Mouse (Mus musculus) WW6 (cell line): ENCODE measurements at regions not wholly inside any gene's neighbourhood (a gene's known extent, or its start where the extent isn't known, plus 50 kb on each side); places are given as distances from the start of the nearest gene placed in this dataset.

Experiments
- DNase-seq: peaks from one replicate; pipeline ENCODE4 v3.0.0-alpha.2; 2013; ENCODE audit warnings: low read depth, low spot score

DNA sequence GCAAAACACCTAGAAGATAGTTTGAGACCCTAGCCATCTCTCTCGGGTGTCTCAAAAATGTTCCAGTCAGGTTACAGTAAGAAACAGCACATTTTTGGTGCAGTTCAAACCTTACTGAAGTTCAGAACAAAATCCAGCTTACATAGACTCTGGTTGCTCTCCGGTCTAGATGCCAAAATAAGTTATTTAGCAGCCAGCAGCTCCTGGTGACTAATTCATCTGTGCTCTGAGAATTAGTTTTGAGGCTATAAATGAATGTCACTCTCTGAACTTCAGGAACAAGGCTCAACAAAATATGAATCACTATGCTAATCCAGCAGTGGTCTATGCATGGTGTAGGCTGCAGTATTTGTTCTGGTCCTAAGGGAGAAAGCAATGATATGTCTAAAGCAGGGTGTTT, 238.6 kb downstream of the Rnf152 start:
- DNase-seq, result no peak

DNA sequence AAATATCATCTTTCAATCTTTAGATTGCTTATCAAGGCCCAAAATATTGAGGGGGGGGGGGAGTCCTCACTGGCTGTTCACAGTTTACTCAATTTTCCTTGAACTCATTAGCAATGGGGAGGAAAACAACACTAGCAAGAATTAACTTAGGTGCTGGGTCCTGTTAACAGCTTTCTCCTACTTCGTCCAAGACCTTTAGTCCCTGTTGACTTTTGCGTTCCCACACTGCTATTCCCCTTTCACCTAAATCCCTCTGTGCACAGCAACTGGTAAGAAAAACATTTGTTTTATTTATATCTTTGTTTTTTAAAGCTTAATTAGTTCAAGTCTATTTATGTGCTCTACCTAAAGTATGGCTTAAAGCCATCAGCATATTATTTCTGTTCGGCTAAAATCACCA, 240.3 kb downstream of the Rnf152 start:
- no peak for DNase-seq

GRCm38 (mm10) chr1:105115391-105115790, 241.1 kb downstream of the Rnf152 start:
- DNase-seq, result no peak

GRCm38 (mm10) chr1:105114835-105115234, 241.7 kb downstream of the Rnf152 start:
- no peak for DNase-seq

GRCm38 (mm10) chr1:105112762-105113525, 243.6 kb downstream of the Rnf152 start:
- DNase-seq, result no peak

- DNase-seq, result no peak
Measured at GRCm38 (mm10) chr1:105111236-105111635, 245.3 kb downstream of the Rnf152 start.

GRCm38 (mm10) chr1:105110581-105111210, 245.8 kb downstream of the Rnf152 start:
- DNase-seq, result no peak

DNA sequence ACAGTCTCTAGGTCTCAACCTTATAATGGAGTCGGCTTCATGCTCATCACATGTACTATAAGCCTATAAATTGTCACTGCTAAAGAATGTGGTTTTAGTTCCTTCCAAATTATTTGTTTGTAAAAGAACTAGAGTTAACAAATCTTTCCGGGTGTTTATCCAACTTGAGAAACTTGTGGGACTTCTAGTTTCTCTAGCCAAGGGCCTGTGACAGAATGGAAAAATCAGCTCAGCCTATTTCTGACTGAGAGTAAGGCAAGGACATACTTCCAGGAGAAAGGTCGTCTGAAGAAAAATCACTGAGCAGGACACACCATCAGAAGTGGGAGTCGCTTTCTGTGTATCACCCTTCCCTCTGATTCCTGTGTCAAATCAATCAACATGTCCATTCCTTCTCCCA, 248.7 kb downstream of the Rnf152 start:
- DNase-seq, result no peak

GRCm38 (mm10) chr1:105107257-105107656, 249.3 kb downstream of the Rnf152 start:
- DNase-seq, result no peak

DNA sequence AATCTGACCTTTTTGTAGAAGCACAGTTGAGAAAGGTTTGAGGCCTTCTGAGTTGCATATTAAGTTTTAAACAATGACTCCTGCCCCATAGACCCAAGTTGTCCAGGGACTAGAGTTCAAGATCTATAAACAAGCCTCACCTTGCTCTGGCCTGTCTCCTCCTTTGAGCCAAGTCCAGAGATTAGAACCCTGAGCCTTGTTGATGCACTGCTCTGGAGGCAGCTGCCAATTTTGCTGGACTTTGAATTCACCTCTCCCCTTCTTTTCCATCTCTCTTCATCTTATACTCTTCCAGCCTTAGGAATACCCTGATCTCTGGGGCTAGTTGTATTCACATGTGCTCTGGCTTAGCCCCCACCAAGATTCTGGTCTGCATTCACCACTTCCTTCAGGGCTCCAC, 251.3 kb downstream of the Rnf152 start:
- DNase-seq, result no peak

DNA sequence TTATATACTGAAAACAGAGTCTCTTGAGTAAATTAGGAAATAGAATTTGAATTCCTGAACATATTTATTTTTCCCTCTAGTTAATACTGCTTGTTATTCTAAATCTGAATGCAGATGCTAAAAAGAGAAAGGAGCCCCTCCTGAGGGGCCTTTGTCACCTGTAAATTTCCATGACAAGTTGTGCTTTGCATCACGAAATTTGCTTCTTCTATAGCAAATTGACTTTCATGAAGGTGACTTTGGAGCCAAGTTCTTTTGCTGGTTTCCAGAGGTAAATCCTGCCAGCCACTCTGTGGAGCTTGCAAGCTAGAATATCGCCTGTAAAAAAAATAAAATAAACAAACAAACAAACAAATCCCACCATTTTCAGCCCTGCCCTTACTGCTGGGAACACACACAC, 261.4 kb downstream of the Rnf152 start:
- DNase-seq, result no peak

GRCm38 (mm10) chr1:105094500-105094899, 262.0 kb downstream of the Rnf152 start:
- no peak for DNase-seq

DNA sequence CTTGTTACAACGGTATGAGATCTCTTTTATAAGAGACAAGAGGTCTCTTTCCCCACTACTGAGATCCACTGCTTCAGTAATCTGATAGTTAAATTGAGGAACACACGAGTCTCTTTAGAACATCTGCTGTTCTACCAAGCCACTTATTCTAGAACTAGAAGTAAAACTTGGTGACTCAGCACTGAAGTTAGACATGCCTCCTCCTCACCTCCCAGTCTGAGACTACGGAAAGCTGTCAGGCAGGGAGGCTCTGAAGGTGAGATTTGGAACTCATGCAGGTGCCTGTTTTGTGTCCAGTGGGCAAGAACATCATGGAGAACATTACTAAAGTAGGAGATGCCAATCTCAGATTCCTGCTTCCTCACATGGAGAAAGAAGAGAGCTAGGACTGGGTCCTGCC, 262.6 kb downstream of the Rnf152 start:
- DNase-seq, result no peak

DNA sequence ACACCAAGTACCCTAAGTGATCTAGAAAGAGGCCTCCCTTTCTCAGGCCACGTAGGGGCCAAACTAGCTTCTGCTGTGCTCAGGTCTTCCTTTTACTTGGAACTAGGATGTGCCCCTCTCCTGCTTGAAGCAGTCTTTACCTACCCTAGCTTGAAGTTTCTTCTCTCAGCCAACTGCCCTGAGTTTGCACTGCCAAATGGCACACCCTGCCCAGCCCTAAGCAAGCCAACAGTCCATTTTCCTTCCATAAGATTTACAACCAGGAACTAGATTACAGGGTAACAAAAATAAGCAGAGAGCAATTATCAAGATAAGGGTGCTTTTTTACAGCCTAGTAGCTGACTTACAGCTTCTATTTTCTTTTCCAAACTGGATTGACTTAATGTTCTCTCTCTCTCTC, 263.5 kb downstream of the Rnf152 start:
- DNase-seq, result no peak

GRCm38 (mm10) chr1:105092309-105092904, 264.1 kb downstream of the Rnf152 start:
- peak; percentile 11 for DNase-seq

DNA sequence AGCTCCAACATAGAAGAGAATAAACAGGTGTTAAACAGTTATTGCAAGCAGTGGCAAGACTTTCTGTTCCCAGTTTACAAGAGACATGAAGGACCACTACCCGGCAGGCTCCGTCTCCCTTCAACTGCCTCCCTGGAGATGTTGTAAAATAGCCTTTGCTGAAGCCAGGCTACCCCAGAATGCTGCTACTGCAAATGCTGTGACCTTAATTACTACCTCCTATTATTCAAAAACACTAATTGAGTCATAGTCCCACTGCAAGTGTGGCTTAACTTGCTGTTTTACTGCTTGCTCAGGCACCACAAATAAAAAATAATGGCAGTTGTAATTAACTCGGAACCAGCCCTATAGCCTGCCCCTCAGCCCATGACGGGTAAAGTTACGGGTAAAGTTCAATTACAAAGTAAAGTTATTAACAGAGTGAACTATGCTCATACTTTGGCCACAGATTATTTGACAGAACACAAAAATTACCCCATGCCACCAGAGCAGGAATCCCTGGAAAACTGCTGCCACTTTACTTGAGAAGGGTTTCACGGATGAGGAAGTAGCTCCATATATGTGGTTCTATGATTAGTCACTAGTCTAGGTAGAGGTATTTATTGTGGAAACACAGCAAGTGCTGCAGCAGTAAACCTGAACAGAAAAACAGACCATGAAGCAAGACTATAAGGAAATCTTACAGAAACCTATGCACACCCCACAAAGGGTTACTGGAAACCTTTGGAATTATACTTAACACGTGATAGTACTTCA, 267.6 kb downstream of the Rnf152 start:
- DNase-seq, result no peak

- DNase-seq, result no peak
Measured at GRCm38 (mm10) chr1:105087623-105088022, 268.9 kb downstream of the Rnf152 start.

GRCm38 (mm10) chr1:105084556-105084955, 272.0 kb downstream of the Rnf152 start:
- no peak for DNase-seq

GRCm38 (mm10) chr1:105083551-105084103, 272.9 kb downstream of the Rnf152 start:
- DNase-seq, result no peak

DNA sequence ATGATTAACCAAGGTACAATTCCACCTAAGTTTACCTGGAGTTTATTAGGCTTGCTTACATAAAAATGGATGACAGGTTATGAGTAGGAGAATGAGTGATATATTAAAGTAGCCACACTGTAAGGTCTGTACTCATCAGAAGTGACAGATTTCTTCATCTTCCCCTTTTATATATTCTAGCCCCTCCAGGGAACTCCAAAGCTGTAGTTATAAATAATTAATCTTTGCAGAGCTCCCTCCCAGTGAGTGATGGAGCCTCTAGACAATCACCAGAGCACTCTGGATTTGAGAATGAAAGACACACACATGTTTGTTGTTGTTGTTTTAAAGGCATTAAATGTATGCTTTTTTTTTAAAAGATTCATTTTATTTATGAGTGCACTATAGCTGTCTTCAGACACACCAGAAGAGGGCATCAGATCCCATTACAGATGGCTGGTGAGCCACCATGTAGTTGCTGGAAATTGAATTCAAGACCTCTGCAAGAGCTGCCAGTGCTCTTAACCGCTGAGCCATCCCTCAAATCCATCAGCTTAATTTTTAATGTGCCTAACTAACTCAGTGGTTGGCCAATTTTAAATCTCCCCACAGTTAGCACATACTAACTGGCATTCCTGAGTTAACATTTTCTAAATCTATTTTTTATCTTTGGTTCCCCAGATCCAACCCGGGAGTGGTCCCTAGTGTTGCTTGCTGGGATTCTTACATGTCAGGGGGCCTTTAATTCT, 273.5 kb downstream of the Rnf152 start:
- DNase-seq, result no peak

DNA sequence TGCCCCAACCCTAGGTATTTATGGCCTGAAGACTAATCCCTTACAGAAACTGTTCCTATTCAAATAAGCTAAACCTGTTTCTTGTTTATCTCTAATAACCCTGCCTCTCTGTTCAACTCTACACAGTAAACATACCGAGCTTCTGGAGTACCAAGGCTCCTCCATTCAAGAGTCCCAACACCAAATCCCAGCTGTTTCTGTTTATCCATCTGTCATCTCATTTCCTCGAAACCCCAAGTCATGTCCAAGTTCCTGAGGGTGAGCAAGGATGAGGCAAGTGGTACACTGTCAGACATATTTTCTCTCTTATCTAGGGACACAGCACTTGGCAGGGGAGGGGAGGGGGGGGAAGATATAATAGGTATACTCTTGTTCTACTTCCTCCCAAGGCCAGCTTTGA, 274.6 kb downstream of the Rnf152 start:
- DNase-seq, result no peak
